Mouse (Mus musculus): ENCODE data around the gene Apoh. TPM values are rescaled to one million over a fixed set of nuclear protein-coding genes. Genes with fewer than 3 reads are reported as not detected.
A peak's percentile ranks its signal among the peaks of the same experiment; 100 is the strongest.

Apoh gene
- total RNA-seq, 2 experiments from 2014 or later: 0.46 to 0.64 TPM

GRCm38 (mm10) chr11:108427191-108427590, 84.0 kb downstream of the Apoh start:
- intact Hi-C loops (cut with DNase I): no loop called here
- DNase-seq (ENCODE audit: low spot score in 2 of 2): no peak

- no peak for DNase-seq (ENCODE audit: low spot score in 2 of 2)
- intact Hi-C loops (cut with DNase I): no loop called here
Measured at GRCm38 (mm10) chr11:108429076-108429475, 85.9 kb downstream of the Apoh start.

GRCm38 (mm10) chr11:108443893-108444563, 100.9 kb downstream of the Apoh start:
- no peak for DNase-seq (ENCODE audit: low spot score in 2 of 2)
- intact Hi-C loops (cut with DNase I): no loop called here

GRCm38 (mm10) chr11:108447148-108447547, 104.0 kb downstream of the Apoh start:
- intact Hi-C loops (cut with DNase I): no loop called here
- no peak for DNase-seq (ENCODE audit: low spot score in 2 of 2)

- DNase-seq (ENCODE audit: low spot score in 2 of 2): peak; percentile 62 to 67
- intact Hi-C loops (cut with DNase I): loop anchor here (1.0 to 5.0 kb wide), 3 partner anchors 473 to 743 kb away; no protein-coding TSS in a partner anchor
Measured at GRCm38 (mm10) chr11:108449811-108450210, 106.7 kb downstream of the Apoh start.

GRCm38 (mm10) chr11:108459599-108459998, 116.4 kb downstream of the Apoh start:
- DNase-seq (ENCODE audit: low spot score in 2 of 2): no peak
- intact Hi-C loops (cut with DNase I): no loop called here

Other genes starting within 250 kb of the Apoh start
- gene Prkca, start 574 bp downstream of the Apoh start, total RNA-seq (2021): 100 to 1,000 TPM; 172 TPM
- 1 to 10 TPM; 5.8 to 9.0 TPM for gene Cep112, start 81.8 kb downstream of the Apoh start, total RNA-seq (2021)

Measured in left cerebral cortex, postnatal 25 days (tissue).